Mouse (Mus musculus) midbrain, embryonic 10.5 days (tissue): Measurements from ENCODE around the gene Pam. TPM values are rescaled to one million over a fixed set of nuclear protein-coding genes. Genes with fewer than 3 reads are reported as not detected.
"Not testable (repeated sequence)": the region's sequence is repeated elsewhere in the genome, so short reads cannot be mapped to it uniquely, and the experiment has no call there.

Source experiments
- DNase-seq: peaks from one replicate; pipeline ENCODE4 v3.0.0-alpha.2; 2017; ENCODE audit warnings: low spot score
- H3K27ac ChIP-seq: fragments of 300-500 bp; sonication (generic); replicated peaks from 2 replicates; pipeline ENCODE4 v1.5.1; 2016; ENCODE audit warnings: mild to moderate bottlenecking
- H3K27me3 ChIP-seq: fragments of 300-500 bp; sonication (generic); 2 replicates; pipeline ENCODE4 v1.6.1; 2016; ENCODE audit warnings: low read depth, mild to moderate bottlenecking; ENCODE audit not compliant: poor library complexity, severe bottlenecking
- H3K36me3 ChIP-seq: fragments of 300-500 bp; sonication (generic); 2 replicates; pipeline ENCODE4 v1.6.1; 2016; ENCODE audit warnings: mild to moderate bottlenecking, moderate library complexity
- H3K4me1 ChIP-seq: fragments of 300-500 bp; sonication (generic); 2 replicates; pipeline ENCODE4 v1.6.1; 2016
- H3K4me3 ChIP-seq: fragments of 300-500 bp; sonication (generic); 2 replicates; pipeline ENCODE4 v1.5.1; 2016; ENCODE audit warnings: mild to moderate bottlenecking, moderate library complexity
- H3K9me3 ChIP-seq: fragments of 300-500 bp; sonication (generic); replicated peaks from 2 replicates; pipeline ENCODE4 v1.6.1; 2016; ENCODE audit warnings: mild to moderate bottlenecking
- WGBS: fragments of 180-500 bp; shearing (Covaris S2); methylation state at CpG from one replicate; pipeline ENCODE4 v1.1.7; 2016; 5-methylcytosine and 5-hydroxymethylcytosine counted together
- polyA plus RNA-seq: library from polyadenylated mRNA; unstranded; fragments of >200 nt; fragmentation: Nextera tagmentation; extraction: Ambion mirVana; gene quantifications from 2 replicates; pipeline ENCODE4 v1.2.1, GENCODE M21; 2016

Pam gene
- polyA plus RNA-seq, 1 experiment from 2014 or later: 18.9 TPM

DNA sequence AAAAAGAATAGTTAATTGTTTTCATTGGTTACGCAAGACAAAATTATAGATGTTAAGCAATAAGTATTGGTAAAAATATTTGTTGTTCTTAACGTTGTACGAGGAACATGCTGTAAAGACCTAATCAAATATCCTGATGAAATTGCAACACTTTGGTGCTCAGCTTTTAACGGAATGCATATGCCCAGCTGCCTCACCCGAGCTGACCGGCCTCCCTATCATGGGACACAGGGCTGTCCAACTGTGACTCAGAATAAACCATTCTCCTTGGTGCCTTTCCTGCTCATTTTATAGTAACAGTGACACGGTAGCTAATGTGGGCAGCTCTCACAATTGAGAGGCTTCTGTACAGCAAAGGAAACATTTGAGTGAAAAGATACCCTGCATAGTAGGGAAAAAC lies 324.3 kb downstream of the Pam start:
- 79% methylated on average over 7 of the region's 7 CpGs for WGBS
- Histone ChIP-seq H3K4me3 (peak overlapping the region; percentile 92), H3K4me1 (peaks cover 28% of the 10 kb centered on the region), H3K9me3 (no peaks in the 10 kb centered on the region), H3K36me3 (no peaks in the 10 kb centered on the region), H3K27ac (no peak overlapping the region), H3K27me3 (peaks cover 4% of the 10 kb centered on the region; the same call in 1 of the 2 replicates)
- peak; percentile 12 for DNase-seq

DNA sequence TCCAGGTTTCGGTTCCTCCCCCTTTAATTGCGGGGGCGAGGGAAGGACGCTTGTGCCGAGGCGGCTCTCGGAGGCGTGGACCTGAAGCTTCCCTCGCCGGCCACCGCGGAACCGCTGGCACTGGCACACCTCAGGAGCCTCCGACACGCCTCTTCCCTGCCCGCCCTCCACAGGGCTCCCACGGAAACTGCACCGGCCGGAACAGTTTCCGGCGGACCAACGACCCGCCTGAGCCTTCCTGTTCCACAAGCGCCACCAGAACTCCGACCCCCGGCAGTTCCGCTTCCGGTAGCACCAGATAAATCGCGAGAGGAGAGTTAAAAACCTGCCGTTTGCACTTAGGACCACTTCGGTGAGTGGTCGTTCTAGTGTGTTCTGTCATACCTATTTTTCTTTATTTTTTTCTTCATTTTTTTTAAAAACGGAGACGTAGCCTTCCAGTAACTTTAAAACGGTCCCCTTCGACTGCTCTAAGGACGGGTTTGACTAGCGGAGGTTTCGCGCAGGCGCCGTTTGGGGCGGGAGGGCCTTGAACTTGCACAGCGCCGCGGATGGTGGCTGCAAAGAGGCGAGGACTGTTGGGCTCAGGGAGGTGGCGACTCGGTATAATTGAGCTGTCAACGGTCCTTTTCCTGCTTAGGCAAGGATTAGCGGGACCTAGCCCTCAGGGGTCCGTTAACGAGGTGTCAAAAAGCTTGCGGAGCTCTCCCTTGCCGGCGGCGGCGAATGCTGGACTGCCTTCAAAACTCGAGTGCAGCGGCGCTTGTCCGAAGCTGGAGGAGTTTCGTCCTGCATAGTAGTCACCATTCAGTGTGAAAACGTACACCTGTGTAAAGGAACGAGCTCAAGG lies 325.3 kb downstream of the Pam start, which contains the start of the genes Gin1 and Ppip5k2:
Gene Gin1, plus strand, starts transcription at position 269 of the 850 bp plus-strand sequence.
Gene Ppip5k2, minus strand, starts transcription at position 508 of the 850 bp plus-strand sequence.
- H3K27me3 ChIP-seq: peaks cover 4% of the 10 kb centered on the region; the same call in 1 of the 2 replicates
- no peaks in the 10 kb centered on the region for H3K9me3 ChIP-seq
- H3K4me3 ChIP-seq: peak within 1 kb of the TSS; percentile 92
- peak within 1 kb of the TSS; percentile 91 for H3K27ac ChIP-seq
- under 1% methylated on average over 66 of the region's 66 CpGs for WGBS
- H3K4me1 ChIP-seq: peaks cover 28% of the 10 kb centered on the region
- H3K36me3 ChIP-seq: no peaks in the 10 kb centered on the region
- DNase-seq: peak; percentile 95

DNA sequence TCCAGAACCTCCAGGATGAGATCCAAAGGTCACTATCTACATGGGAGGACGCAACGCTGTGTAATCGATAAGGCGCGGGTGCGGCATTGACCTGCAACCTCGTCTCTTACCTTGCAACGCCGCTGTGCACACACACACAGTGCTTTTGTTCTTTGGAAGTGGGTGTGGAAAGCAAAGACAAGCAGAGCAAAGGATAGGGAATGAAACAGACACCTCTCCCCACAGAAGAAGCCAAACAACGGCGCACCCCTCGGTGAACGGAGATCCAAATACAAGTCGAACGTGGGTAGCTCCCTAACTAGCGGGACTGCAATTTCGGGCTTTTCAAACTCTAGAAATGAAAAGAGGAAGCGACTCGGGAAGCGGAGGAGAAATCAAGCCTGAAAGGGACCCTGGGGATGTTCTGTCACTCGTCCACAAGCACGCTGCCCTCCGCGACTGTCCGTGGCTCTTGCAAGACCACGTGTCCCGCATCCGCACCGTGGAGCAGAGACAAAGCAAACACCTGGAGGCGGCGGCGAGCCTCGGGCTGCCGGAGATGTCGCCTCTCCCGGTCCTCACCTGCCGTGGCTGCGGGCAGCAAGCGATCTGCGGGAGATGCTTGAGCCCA lies 326.0 kb downstream of the Pam start:
- no peak for DNase-seq
- peaks cover 4% of the 10 kb centered on the region; the same call in 1 of the 2 replicates for H3K27me3 ChIP-seq
- peak overlapping the region; percentile 92 for H3K4me3 ChIP-seq
- no peaks in the 10 kb centered on the region for H3K36me3 ChIP-seq
- H3K9me3 ChIP-seq: no peaks in the 10 kb centered on the region
- WGBS: under 1% methylated on average over 40 of the region's 40 CpGs
- peaks cover 28% of the 10 kb centered on the region for H3K4me1 ChIP-seq
- H3K27ac ChIP-seq: peak overlapping the region; percentile 91

DNA sequence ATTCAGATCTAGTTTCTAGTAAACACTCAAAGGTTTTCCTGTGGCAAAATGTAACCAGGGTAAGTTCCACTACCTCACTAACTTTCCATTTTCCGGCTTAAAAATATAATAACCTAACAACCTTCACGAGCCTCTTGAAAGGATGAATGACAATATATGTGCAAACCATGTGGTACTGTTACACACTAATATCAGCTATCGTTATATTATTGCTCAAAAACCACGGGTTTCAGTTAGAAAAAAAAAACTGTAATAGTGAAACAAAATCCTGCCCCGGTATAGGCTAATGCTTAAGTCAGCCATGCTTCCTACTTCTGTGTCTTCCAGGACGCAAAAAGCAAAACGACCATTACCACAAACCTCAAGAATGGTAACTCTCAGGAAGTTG lies 326.5 kb downstream of the Pam start:
- peaks cover 4% of the 10 kb centered on the region; the same call in 1 of the 2 replicates for H3K27me3 ChIP-seq
- no peaks in the 10 kb centered on the region for H3K36me3 ChIP-seq
- no peak for DNase-seq
- WGBS: 17% methylated on average over 7 of the region's 7 CpGs
- peak overlapping the region; percentile 91 for H3K27ac ChIP-seq
- peak overlapping the region; percentile 92 for H3K4me3 ChIP-seq
- H3K4me1 ChIP-seq: peaks cover 28% of the 10 kb centered on the region
- no peaks in the 10 kb centered on the region for H3K9me3 ChIP-seq

DNA sequence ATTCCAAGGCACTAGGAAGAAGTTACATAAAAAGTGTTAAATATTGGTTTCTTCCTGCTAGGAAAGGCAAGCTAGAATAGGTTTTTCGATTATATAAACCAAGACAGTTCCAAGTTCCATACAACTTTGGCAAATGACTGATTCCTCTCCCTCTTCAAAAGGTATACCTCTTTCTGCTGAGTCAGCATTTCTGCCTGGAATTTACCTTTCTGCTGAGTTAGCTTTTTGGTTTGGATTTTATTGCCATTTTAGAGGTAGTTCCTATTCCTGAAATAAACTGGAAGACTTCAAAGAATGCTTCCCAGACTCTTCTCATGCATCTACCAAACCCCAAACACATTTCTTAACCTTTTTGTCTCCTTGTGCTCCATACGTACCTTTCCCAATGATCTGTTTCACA lies 327.4 kb downstream of the Pam start:
- H3K27ac ChIP-seq: no peak overlapping the region
- DNase-seq: no peak
- 90% methylated on average over 2 of the region's 2 CpGs for WGBS
- H3K27me3 ChIP-seq: peaks cover 4% of the 10 kb centered on the region; the same call in 1 of the 2 replicates
- H3K9me3 ChIP-seq: no peaks in the 10 kb centered on the region
- H3K4me3 ChIP-seq: peak overlapping the region; percentile 92
- no peaks in the 10 kb centered on the region for H3K36me3 ChIP-seq
- peaks cover 28% of the 10 kb centered on the region for H3K4me1 ChIP-seq

DNA sequence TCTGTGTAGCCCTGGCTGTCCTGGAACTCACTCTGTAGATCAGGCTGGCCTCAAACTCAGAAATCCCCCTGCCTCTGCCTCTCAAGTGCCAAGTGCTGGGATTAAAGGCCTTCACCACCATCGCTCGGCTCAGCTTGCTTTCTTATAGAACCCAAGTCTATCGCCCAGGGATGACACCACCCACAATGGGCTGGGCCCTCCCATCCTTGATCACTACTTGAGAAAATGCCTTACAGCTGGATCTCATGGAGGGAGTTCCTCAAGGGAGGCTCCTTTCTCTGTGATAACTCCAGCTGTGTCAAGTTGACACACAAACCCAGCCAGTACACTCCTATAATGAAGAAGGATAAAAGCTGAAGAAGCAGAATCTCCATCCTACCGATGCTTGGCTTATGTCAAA lies 329.7 kb downstream of the Pam start:
- H3K36me3 ChIP-seq, H3K9me3 ChIP-seq, H3K4me3 ChIP-seq, DNase-seq, H3K27me3 ChIP-seq, H3K27ac ChIP-seq: not testable (repeated sequence)
- peaks cover 23% of the 10 kb centered on the region for H3K4me1 ChIP-seq
- 94% methylated on average over 4 of the region's 4 CpGs for WGBS

DNA sequence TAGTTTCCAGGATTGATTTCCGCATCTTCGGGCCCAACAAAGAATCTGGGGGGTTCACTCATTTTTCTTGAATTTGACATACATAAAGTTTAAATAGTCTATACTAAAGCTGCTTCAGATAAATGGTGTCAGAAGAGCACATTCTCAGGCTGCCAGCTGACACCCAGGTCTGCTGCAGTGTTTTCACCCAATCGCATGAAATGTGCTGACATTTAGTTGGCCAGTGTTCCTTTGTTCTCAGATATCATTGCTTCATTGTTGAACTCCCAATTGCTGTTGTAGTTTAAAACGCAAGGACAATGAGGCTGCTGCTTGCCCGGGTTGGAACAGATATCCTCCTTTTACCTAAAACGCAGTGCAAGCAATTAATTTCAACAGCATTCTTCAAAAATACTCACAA lies 334.0 kb downstream of the Pam start:
- 91% methylated on average over 6 of the region's 6 CpGs for WGBS
- Histone ChIP-seq H3K9me3 (no peaks in the 10 kb centered on the region), H3K27ac (no peak overlapping the region), H3K4me3 (no peak overlapping the region), H3K36me3 (peaks cover 8% of the 10 kb centered on the region; the same call in 1 of the 2 replicates), H3K27me3 (no peaks in the 10 kb centered on the region), H3K4me1 (no peaks in the 10 kb centered on the region)
- DNase-seq: no peak

DNA sequence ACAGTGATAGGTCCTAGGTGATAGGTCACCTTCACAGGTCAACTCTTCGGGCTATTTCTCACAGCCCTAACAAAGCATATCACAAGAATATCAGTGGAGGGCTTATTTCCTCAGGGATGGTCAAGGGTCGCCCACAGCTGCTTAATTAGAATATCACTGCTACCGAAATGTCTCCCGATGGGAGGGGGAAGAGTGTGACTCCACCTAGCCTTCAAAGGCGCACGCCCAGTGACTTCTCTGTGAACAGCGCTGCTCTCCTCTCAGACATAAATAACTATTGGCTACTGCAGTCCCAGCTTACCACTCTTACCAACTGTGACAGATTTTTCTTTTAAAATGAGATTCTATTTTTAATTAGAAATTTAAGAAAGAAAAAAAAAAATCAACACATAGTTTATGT lies 334.8 kb downstream of the Pam start:
- Histone ChIP-seq H3K27me3 (no peaks in the 10 kb centered on the region), H3K9me3 (no peaks in the 10 kb centered on the region), H3K4me3 (no peak overlapping the region), H3K4me1 (no peaks in the 10 kb centered on the region), H3K36me3 (peaks cover 9% of the 10 kb centered on the region), H3K27ac (no peak overlapping the region)
- 88% methylated on average over 7 of the region's 7 CpGs for WGBS
- DNase-seq: no peak

DNA sequence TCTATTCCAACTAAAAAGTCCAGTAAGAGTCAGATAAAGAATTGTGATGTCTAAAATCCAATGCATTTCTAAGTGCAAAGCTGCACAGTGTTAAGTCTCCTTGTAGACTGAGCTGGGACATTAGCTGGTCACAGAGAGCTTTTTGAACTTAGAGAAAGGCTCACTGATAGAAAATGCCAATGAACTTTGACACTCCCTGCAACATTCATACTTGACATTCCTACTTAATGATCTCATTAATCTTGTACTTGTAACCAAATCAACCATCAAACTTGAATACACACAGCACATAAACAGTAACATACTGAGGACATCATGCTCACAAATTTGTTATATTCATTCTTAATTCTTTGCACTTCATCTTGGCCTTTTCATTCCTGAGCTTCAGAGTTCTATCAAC lies 335.6 kb downstream of the Pam start:
- Histone ChIP-seq H3K4me1 (no peaks in the 10 kb centered on the region), H3K27me3 (no peaks in the 10 kb centered on the region), H3K36me3 (peaks cover 17% of the 10 kb centered on the region), H3K4me3 (no peak overlapping the region), H3K9me3 (no peaks in the 10 kb centered on the region), H3K27ac (no peak overlapping the region)
- no peak for DNase-seq

DNA sequence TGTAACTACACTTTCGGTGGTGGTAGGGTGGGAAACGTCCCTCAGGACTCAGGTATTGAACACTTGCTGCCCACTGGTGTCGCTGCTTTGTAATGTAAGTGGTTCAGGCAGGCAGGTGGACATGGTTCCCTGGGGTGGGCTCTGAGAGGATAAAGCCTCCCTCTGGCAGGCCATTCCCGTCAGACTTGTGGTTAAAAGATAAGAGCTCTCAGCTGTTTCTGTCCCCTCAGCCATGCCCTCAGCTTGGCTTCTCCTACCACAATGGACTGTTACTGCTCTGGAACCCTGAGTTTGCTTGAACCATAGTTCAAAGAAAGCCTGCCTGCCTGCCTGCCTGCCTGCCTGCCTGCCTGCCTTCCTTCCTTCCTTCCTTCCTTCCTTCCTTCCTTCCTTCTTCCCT lies 341.1 kb downstream of the Pam start:
- H3K9me3 ChIP-seq: no peaks in the 10 kb centered on the region
- H3K4me3 ChIP-seq: no peak overlapping the region
- H3K36me3 ChIP-seq: peaks cover 49% of the 10 kb centered on the region
- no peak overlapping the region for H3K27ac ChIP-seq
- no peak for DNase-seq
- H3K4me1 ChIP-seq: no peaks in the 10 kb centered on the region
- 80% methylated on average over 4 of the region's 4 CpGs for WGBS
- H3K27me3 ChIP-seq: no peaks in the 10 kb centered on the region

DNA sequence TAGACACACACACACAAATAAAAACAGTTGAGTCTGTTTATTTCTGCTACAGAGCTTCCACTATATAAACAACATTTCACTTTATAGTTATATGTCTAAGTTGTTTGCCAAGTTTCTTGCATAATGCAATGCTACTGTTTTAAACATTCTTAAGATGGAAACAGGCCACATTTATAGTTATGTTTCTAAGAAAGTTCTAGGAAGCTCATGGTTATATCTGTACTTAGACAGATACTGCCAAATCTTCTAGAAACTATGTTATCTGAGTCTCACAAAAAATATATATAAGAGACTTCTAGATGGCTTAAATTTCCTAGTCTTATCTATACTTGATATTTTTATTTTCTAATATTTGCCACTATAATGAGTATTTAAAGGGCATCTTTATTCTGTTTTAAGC lies 342.2 kb downstream of the Pam start:
- Histone ChIP-seq H3K4me1 (no peaks in the 10 kb centered on the region), H3K27me3 (no peaks in the 10 kb centered on the region), H3K9me3 (no peaks in the 10 kb centered on the region), H3K4me3 (no peak overlapping the region), H3K27ac (no peak overlapping the region), H3K36me3 (peaks cover 58% of the 10 kb centered on the region)
- no peak for DNase-seq

DNA sequence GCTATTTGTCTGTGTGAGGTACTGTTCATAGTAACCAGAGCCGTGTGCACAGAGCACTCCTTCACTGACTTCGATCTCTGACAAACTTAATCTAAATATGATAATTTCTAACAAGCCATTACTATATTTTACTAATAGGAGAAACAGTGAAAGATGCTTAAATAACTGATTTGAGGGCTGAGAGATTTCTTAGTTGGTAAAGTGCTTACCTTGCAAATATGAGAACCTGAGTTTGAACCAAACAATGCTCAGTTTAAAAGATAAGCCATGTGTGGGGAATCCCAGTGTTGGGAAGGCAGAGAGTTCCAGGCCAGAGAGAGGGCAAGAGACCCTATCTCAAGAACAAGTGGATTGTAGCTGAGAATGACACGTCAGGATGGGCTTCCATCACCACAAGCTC lies 347.3 kb downstream of the Pam start:
- Histone ChIP-seq H3K4me3 (no peak overlapping the region), H3K27ac (no peak overlapping the region), H3K36me3 (peaks cover 84% of the 10 kb centered on the region), H3K4me1 (no peaks in the 10 kb centered on the region), H3K9me3 (no peaks in the 10 kb centered on the region), H3K27me3 (no peaks in the 10 kb centered on the region)
- 92% methylated on average over 3 of the region's 3 CpGs for WGBS
- DNase-seq: no peak

DNA sequence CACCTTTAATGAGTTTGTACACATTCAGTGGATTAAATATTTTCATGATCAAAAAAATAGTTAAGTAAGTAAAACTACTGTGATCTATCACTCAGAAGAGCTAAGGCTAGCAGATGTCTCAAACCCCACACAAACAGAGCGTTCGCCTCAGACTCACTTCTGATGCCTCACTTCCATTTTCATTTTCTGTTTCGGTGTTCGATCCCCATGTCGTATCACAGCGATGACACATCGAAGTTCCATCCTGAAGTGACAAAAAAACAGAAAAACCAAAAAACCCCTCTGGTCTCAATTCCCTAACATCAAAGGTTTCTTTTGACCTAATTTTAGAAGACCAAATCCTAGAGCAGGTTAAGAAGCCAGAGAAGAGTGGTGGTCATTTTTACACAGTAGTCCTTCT lies 349.2 kb downstream of the Pam start:
- WGBS: 95% methylated on average over 7 of the region's 7 CpGs
- Histone ChIP-seq H3K27ac (no peak overlapping the region), H3K4me3 (no peak overlapping the region), H3K36me3 (peaks cover 79% of the 10 kb centered on the region), H3K9me3 (no peaks in the 10 kb centered on the region), H3K4me1 (no peaks in the 10 kb centered on the region), H3K27me3 (no peaks in the 10 kb centered on the region)
- DNase-seq: no peak
